Mouse (Mus musculus): ENCODE data around the gene Crtc1.
A peak's percentile ranks its signal among the peaks of the same experiment; 100 is the strongest.

Crtc1 gene

DNA sequence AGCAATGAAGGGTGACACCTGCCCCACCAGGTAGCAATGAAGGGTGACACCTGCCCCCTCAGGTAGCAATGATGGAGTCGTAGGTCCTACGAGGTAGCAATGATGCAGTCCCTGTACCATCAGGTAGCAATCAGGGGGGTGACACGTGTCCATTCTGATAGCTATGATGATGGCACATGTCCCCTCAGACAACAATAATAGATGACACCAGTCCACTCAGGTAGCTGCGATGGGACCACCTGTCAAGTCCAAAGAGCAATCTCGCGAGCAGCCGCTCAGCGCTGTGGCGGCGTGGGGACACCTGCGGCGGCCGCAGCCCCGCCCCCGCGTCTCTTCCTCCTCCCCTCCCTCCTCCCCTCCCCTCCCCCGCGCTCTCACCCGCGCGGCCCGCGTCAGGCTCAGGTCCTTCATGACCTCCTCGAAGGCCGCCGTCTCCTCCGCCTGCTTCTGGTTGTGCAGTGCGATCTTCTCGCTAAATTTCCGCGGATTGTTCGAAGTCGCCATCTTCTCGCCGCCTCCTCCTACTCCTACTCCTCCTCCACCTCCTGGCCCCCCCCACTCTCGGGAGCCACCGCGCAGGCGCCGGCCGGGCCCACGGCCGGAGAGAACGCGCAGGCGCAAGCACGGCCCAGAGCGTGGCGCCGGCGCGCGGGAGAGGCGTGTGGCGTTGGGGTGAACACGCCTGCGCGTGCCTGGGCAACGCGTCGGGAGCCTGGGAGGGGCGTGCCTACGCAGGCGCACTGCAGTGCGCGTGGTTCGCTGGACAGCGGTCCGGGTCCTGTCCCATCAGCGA lies at the start of gene Crtc1:
TSS of gene Crtc1 (minus strand) at position 525 of the 793 bp plus-strand sequence.
- peak; percentile 92 for DNase-seq (ENCODE audit: low spot score)

DNA sequence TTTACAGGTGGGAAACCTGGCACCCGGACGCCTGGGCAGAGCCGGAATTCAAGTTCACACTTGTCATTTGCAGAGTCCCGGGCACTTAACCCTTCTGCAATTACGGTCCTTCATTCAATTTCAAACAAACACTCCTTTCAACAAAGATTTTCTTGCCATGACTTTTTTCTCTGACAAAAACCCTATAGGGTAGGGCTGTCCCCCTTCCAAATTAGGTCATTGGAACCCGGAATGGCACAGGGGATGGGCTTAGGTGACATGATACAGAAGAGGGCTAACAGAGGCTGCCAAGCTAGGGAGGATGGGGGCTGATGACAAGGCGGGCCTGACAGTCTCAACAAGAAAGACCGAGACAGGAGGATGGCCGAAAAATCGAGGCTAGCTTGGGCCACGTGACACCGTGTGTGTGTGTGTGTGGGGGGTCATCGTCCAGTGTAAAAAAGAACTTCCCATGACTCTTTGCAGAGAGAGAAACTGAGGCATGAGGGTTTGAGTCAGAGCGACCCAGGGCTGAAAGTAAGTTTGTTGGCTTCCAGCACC lies 49.6 kb upstream of the Crtc1 start:
- no peak for DNase-seq (ENCODE audit: low spot score)

DNA sequence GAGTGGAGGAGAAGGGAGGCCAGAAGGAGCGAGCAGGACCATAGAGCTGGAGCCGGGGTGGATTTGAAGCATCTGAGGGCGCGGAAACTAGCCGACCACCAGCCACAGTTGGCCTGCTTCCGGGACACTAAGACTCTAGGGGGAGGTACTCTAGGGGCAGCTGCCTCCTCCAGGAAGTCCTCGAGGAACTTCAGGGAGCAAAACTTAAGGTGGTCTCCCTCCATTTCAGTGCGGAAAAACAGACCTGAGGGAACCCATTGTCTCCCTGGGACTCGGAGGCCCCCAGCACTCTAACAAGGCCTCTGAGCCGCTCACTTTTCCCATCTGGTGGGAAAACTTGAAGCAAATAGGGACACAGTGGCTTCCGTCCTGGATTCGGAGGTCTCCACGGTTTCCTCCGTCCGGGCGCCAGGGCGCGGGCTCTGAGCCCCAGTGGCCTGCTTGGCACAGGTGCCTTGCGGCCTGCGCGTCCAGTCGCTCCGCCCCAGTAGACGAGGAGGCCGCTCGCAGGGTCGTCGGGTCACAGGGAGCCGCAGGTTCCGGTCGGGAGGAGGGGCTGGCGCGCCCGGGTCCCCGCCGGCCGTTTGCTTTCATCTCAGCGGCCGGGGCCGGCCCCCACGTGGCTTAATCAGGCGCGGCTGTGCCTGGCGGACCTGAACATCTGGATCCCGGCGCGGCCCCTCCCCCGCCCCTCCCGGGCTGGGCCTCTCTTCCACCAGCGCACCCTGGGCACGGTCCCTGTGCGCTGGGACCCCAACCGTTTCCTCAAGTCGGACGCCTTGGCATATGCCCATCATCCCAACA lies 48.8 kb upstream of the Crtc1 start:
- no peak for DNase-seq (ENCODE audit: low spot score)

DNA sequence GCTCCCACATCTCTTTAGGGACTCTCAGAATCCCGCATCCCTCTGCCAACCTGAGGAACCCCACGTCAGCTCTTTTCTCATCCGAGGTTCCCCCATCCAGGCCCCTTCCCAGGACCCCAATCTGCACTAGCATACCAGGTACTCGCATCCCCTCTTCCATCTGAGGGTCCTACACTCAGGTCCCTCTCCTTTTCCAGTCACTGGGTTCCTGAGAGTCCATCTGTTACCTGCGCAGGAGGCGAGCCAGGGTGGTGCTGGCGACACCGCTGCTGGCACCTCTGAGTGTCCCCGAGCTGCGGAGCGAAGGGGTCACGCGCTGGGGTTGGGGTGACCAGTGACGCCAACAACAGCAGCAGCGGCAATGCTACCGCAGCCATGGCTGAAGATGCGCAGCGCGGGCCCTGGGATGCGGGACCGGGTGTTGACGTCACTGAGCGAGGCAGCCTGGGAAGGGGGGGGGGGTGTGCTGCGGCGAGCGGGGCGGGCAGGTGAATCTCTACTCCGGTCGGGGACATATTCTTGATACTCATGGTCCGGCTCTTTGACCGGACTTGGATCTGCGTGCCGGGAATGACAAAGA lies 47.7 kb upstream of the Crtc1 start, which contains the start of gene Tmem59l:
TSS of gene Tmem59l (minus strand) at position 418 of the 580 bp plus-strand sequence.
- no peak for DNase-seq (ENCODE audit: low spot score)

DNA sequence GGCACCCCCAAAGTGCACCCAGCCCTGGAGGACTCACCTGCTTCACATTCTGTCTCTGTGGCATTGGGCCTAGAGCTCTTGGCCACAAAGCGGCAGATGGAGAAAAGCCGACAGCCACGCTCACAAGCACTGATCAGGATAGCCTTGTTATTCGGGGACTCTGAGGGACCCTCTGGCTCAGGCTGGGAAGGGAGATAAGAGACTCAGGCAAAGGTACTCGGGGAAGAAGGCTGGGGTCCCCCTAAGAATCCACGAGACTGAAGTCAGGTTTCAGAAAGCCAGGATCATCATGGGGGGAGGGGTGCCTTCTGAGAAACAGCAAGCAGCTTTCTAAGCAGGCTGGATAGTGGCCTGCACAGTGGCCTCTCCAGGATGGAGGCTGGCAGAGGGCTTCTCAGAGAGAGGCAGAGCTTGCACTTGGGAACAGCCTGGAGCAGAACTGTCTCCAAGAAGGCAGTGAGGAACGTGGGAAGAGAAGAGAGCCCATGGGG lies 46.9 kb upstream of the Crtc1 start:
- DNase-seq (ENCODE audit: low spot score), result no peak

DNA sequence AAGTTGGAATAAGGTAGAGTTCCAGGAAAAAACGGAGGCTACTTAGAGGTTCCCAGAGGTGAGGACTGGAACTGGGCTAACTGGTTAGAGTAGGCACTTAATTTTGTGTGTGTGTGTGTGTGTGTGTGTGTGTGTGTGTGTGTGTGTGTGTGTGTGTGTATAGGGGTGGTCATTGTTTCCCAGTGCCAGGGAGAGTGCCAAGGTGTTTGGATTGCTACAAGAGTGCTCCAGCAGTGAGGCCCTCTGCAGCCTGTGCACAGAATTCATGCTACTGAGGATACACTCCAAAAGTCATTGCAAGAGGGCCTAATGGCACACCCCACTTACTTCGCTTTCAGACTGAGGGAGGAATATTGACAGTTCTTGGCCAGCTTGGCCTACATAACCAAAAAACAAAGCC lies 43.6 kb upstream of the Crtc1 start:
- no peak for DNase-seq (ENCODE audit: low spot score)

DNA sequence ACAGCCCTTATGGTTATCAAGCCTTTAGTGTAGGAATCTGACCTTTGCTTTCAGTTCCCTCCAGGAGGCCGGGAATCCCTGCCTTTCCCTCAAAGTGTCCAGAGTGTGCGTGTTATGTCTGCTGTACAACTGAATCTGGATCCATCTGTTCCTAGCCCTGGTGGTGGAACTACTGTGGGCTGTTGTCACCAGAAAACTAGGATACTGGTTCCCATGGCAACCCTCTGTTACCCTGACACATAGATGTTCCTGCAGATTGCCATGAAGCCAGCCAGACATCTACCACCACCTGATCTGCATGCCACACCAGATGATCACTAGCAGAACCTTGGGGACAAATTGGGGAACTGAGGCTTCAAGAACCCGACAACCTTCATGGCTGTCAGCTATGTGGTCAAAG lies 42.5 kb upstream of the Crtc1 start:
- DNase-seq (ENCODE audit: low spot score), result no peak

DNA sequence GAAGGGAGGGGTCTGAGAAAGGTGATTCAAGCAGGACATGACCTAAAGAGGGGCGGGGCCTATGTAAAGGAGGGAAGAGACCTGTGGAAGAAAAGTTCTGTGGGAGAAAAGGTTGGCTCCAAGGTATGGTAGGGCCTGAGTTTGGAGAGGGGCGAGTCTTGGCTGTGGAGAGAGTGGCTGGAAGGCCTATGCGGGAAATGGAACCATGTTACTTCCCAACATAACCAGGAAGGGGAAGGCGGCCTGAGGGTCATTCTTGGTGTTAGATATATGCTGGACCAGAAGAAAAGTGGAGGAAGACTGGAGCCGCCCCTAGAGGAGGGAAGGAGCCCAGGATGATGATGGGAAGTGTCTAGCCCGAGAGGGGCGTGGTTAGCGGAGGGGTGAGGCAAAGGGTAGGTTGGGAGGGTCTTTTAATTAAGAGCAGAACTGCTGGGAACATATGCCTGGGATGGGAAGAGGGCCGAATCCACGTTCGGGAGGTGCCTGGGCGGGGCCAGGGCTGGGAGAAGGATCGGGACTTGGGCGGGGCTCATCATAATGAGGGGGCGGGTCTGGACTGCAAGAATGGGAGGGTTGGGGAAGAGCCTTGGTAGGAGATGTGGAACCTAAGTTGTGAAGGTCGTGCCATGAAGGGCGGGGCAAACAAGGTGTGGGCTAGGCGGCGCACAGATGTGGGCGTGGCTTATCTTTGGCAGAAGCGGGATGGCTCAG lies 38.0 kb upstream of the Crtc1 start:
- peak; percentile 77 for DNase-seq (ENCODE audit: low spot score)

DNA sequence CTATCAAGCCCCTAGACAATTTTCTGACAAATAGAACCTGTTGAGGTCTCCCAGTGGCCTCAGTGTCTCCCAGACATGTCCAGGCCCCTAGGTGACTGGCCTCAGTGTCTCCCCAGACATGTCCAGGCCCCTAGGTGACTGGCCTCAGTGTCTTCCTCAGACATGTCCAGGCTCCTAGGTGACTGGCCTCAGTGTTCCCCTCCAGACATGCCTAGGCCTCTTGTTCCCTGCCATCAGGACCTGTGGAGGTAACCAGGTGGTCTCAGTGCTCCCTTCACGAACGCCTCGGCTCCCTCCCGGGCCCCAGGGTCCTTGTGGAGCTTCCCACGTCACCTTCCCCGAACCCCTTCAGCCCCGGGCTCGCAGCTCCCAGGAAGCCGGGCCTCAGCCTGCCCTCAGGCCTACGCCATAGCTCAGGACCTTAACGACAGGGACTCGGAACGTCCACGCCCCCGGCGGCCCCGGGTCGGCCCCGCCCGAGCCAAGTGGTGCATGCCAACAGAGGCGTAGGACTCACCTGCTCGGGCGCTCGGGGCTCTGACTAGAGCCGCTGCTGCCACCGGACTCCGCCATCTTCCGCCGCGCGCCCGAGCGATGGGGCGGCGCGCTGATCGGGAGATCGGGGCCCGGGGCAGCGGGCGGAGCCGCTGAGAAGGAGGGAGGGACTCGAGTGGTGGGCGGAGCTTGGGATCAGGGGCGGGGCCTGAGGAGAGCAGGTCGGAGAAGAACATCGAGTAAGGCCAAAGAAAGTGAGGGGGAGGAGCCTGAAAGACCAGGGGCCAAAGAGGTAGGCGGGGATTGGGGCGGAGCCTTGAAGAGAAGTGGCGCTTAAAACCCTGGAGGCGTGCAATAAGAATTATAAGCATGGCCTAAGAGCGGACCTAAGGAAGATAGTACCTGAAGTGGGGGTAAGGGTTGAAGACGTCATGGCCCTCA lies 37.2 kb upstream of the Crtc1 start, which contains the start of gene Klhl26:
TSS of gene Klhl26 (minus strand) at position 636 of the 936 bp plus-strand sequence.
- peak; percentile 99 for DNase-seq (ENCODE audit: low spot score)

DNA sequence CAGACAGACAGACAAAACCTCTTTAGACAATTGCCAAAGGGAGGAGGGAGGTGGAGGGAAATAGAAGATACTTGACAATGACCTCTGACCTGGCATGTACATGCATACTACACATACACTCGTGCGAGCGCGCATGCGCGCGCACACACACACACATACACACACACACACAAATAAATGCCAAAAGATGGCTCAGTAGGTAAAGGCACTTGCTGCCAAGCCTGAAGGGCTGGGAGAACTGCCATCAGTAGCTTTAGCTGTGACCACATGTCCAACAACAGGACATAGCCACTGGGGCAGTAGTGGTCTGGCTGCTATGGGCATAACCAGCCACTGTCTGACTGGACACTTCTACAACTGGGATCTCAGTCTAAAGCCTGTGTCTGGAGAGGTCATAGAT lies 32.5 kb upstream of the Crtc1 start:
- DNase-seq (ENCODE audit: low spot score), result no peak

DNA sequence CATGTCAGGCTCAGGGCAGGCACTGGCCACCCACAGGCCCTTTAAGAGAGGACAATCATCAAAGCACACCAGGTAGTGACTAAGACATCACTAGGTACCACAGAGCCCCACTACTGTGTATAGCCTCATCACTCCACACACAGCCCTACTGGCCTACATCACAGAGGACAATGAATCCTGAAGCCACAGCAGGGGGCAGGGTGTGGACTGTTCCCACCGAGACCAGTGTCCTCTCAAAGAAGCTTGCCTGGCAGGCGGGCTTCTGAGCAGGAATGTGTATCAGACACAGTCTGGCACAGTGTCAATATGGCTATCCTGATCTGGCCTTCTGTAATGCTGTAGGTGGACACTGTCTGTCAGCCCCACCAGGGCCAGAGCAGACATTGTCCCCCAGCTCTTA lies 30.6 kb upstream of the Crtc1 start:
- no peak for DNase-seq (ENCODE audit: low spot score)

DNA sequence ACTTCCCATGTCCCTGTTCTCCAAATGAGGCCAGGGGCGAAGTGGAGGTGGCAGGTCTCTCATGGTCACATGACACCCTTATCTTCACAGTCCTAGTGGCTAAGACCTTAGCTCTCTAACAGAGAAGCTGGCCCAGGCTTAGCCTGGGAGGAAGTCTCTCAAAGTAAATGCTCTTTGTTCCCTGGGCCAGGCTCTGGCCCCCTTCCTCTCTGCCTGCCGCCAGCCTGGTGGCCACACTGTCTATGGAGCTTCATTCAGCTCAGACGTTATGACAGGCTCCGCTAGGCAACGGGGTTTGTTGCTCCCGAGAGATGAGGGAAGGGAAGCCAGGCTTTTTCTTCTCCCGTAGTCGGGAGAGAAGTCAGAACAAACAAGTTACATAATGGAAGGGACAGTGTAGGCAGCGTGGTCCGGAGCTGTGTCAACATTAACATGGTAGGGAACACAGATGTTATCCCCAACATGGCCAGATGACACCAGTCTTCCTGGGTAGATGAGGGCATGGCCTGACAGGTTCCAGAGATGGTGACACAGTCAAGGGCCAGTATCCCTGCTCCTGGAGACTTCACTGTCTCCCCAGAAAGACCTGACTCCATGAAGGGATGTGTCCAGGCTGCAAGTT lies 30.0 kb upstream of the Crtc1 start:
- no peak for DNase-seq (ENCODE audit: low spot score)

DNA sequence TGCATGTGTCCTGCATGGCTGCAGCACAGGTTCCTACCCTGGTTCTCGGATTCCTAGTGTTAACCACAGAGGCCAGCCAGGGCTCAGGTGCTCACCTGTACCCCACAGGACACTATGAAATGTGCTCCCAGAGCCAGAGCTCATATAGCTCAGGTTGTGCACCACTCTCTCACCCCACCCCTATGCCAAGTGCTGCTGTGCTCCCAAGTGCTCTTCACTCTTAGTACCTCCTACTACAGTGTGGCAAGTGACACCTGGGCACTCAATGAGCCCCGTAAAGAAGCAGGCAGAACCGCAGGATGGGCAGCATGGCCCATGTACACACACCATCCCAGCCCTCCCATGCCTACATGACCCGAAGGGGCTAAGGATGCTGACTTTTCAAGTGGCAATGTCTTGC lies 29.4 kb upstream of the Crtc1 start:
- no peak for DNase-seq (ENCODE audit: low spot score)

DNA sequence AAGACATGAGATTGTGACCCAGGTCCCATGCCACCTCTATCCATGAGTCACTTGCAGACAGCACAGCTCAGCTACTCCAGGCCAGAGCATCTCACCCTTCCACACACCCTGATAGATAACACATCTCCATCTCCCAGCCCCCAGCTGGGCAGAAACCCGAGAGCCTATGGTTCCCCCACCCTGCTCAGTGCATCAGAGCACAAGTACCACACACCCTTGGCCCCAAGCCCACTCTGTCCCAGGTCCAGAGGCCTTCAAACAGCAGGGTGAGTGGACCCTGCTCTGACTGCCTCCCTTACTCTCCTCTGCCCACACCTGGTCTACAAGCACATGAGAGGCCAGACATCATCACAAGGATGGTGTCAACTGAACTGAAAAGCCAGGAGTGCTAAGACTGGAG lies 28.5 kb upstream of the Crtc1 start:
- DNase-seq (ENCODE audit: low spot score), result no peak

DNA sequence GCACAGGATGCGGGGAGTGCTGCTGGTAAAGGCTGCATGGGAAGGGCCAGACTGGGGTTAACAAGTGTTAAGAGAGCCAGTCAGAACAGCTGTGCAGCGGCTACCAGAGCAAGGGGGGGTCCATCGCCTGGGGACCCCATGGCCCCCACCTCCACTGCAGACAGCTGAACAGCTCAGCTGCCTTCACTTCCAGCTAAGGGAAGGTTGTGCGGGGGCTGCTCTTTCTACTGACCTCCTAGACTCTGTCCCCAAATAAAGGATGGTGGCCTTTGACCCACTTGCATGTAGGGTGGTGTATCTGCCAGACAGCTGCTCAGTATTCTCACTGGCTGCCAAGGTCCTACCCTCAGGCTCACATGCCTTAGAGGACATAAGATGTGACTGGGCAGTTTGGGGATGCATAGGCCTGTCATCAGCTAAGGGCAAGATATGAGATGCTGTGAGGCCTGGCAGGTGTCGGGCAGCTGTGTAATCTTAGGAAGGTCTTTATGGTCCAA lies 27.9 kb upstream of the Crtc1 start:
- no peak for DNase-seq (ENCODE audit: low spot score)

DNA sequence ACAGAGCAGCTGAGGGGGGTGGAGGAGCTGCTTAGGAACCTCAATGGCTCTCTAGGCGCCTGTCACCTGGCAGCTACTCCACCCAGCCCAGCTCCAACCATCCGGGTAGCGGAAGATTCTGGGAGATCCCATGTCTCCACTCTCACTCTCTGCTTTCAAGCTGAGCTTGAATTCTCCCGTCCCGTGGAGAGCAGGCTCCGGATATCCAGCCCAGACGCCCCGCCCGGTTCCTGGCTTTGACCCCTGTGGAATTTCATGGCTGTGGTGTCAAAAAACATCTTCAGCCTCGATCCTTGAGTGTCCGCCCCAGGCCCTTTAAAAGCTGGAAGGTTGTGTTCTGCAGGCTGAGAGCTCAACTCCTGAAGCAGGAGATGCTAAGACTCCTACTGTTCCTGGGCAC lies 27.4 kb upstream of the Crtc1 start:
- DNase-seq (ENCODE audit: low spot score), result no peak

DNA sequence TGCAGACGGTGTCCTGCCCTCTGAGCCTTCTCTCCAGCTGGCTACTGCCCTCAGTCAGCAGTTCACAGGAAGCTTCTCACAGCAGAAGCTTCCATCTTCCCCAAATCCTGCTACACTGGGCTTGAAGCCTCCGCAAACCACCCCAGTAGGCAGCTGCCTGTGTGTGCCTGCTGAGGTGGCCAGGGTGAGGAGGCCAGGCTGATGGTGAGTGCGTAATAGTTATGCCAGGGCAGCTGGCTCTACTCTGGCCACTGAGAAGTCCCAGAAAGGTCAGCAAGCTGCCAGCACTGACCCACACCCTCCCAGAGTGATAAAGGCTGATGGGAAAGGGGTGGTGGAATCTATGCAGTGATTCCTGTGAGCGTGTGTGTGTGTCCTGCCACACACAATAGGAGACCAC lies 26.9 kb upstream of the Crtc1 start:
- DNase-seq (ENCODE audit: low spot score), result no peak

DNA sequence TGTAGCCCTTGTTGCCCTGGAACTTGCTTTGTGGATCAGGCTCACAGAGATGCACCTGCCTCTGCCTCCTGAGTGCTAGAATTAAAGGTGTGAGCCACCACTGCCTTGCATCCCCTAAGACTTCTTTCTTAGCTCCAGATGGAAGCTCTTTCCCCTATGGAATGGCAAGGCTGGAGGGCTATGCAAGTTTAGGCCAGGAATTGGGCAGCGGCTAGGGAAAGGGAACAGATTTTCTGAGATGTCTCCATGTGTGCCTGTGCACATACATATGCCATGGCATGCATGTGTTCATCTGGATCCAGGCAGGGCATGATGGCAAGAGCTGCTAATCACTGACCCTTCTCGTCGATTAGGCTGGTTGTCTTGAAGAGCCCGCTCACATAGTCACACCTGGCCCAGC lies 26.3 kb upstream of the Crtc1 start:
- DNase-seq (ENCODE audit: low spot score), result no peak

DNA sequence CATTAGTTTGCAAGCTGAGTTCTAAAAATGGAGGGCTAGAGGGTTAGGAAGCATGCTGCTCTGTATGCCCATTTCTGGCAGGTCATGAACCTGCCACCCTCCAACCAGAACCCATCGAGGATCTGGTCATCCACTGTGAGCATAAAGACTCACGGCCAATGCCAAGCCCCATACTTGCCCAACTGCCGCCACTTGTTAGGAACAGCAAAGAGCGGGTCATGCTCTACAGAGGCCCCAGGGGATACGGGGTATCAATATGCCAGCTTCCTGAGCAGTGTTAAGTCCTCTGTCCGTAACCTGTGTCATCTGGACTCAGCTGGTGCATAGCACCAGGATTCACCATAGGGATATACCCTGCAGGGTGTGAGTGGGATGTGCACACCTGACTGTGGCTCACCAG lies 24.8 kb upstream of the Crtc1 start:
- DNase-seq (ENCODE audit: low spot score), result no peak

DNA sequence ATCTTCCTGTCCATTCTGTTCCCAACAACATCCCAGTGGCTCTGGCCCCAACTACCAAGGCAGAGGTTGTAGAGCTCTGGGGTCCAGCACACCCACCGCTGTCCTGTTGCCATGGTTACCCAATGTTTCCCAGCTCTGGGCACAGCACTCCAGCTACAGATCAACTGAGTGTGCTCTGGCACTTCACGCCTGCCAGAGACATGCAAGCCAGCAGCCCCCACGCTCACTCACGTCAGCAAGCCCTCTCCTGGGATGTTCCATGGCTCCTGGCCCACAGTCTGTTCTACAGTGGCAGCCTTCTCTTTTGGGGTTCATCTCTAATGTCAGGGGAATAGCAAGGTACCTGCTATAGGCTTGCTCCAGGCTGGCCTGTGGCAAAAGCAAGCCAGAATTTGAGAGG lies 23.9 kb upstream of the Crtc1 start:
- no peak for DNase-seq (ENCODE audit: low spot score)

All from c-Kit-positive CD71-positive TER-119-positive erythroid progenitor cells, embryonic 14.5 days (primary cell).